Mouse (Mus musculus): ENCODE data around the gene Srpr. TPM values are rescaled to one million over a fixed set of nuclear protein-coding genes. Genes with fewer than 3 reads are reported as not detected.

The Srpr gene
- 10 to 100 TPM; 62.7 to 68.3 TPM for total RNA-seq (2021)

DNA sequence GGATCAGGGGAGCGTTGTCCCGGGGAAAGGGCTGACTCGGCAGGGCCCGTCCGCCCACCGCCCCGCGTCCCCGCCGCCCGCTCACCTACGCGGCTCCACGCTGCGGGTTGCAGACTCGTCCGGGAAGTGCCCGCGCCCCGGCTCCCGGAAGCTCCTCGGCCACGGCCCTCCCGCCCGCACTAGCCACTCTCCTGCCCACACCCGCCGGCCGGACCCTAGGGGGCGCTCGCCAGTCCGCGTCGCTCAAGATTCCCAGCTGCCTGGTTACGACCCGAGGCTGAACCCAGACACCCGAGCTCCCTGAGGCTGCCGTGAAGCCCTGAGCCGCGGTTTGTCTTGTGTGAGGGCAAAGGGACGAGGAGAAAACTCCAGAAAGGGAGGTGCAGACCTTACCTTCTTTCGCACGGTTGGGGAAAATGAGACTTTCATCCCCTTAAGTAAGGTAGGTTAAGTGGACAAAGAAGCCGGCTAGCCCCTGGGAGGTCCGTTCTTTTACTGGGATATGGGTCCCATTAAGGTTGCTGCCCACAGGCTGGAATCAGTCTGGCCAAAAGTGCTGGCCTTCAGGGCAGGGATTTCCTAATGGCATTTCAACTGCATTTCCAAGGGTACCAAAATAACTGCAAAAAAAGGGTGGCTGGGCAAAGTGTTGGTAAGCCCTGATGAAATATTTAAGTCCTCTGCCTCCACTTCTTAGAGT lies at the start of gene Srpr, which contains the start of gene Tirap:
TSS of gene Srpr (plus strand) at position 404 of the 700 bp plus-strand sequence.
TSS of gene Tirap (minus strand) at position 520 of the 700 bp plus-strand sequence.
- DNase-seq, result peak; percentile 80 to 81

DNA sequence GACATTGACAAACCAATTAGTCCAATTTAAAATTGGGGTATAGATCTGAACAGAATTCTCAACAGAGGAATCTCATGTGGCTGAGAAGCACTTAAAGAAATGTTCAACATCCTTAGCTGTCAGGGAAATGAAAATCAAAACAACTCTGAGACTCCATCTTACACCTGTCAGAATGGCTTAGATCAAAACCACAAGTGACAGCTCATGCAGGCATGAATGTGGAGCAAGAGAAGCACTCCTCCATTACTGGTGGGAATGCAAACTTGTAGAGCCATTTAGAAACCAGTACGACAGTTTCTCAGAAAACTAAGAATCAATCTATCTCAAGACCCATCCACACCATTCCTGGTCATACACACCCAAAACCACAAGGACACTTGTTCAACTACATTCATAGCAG lies 47.1 kb upstream of the Srpr start:
- no peak for DNase-seq

- no peak for DNase-seq
Observed at GRCm38 (mm10) chr9:35156002-35156710, 43.8 kb upstream of the Srpr start.

DNA sequence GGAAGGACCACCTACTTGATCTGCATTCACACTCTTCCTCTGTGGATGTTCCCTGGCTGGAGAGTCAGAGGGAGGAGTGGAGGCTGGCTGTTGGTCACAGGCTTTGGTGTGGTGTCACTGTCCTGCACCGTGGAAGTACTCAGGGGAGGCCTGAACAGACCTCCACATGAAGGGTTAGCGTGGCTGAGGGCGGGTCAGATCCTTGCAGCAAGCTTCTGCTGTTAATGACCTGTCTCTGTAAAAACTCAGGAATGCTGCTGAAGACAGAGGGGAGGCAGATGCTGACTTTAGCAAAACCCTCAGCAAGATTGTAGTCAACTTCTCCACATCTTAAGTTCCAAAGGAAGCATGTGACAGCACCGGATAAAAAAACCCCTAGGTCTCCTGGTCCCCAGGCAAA lies 43.1 kb upstream of the Srpr start:
- no peak for DNase-seq

GRCm38 (mm10) chr9:35158477-35158876 lies 41.5 kb upstream of the Srpr start:
- no peak for DNase-seq

DNA sequence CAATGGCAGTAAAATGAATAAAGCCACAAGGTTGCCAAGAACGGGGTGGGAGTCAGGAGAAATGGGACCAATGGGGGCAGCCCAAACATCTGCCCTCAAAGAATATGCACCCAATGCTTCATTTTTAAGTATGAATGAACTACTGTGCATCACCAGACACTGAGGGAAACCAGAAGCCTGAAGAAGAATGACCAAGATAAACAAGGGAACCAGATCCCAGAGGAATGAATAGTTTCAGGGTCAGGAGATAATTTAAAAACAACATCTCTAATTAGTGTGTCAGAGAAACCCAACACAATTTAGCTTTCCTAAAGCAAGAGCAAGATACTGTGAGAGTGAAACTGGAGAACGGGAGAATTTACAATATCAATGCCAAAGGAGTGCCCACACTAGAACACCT lies 39.3 kb upstream of the Srpr start:
- DNase-seq, result no peak

DNA sequence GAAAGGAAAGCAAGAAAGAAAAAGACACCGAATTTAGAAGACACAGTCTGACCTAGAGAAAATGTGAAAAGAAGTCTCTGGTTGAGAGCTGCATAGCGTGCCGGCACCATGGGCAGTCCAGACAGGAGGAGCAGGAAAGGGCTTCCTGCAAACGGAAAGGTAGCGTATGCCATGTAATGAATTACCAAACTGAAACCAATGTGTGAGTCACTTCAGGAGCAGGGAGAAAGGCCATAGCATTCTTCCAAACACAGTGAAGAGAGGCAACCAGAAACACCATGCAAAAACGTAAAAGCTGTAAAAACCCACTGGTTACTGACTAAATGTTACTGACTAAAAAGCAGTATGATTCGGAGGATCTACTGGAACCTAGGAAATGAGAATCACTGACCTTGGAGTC lies 38.3 kb upstream of the Srpr start:
- no peak for DNase-seq

DNA sequence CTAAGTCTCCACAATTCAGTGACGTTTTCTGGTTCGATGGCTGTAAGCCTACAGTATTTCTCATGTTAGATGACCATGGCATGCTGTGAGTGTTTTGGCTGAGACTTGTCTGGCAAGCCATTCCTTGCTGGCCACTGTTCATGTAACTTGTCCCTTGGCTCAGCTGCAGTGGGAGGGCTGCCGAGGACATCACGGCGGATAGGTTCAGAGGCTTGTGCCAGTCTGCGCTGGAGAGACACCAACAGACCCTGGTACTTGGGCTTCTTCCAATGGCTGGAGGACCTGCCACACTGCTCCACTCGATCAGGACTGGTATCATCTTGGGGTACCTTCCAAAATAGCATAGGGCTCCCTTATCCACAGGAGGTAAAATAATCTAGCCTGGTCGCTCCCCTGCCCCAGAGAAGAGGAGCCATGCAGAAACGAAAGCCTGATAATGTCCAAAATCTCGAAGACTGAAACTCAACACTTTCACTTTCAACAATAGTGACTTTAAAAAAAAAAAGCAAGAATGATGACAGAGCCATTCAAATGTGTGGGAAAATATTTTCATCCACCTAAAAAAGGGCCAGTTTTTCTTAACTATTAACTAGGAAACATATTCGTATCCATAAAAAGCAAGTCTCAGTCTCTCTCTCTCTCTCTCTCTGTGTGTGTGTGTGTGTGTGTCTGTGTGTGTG lies 36.8 kb upstream of the Srpr start:
- no peak for DNase-seq

- no peak for DNase-seq
Observed at GRCm38 (mm10) chr9:35164142-35164874, 35.7 kb upstream of the Srpr start.

- no peak for DNase-seq
Observed at GRCm38 (mm10) chr9:35166144-35166797, 33.7 kb upstream of the Srpr start.

DNA sequence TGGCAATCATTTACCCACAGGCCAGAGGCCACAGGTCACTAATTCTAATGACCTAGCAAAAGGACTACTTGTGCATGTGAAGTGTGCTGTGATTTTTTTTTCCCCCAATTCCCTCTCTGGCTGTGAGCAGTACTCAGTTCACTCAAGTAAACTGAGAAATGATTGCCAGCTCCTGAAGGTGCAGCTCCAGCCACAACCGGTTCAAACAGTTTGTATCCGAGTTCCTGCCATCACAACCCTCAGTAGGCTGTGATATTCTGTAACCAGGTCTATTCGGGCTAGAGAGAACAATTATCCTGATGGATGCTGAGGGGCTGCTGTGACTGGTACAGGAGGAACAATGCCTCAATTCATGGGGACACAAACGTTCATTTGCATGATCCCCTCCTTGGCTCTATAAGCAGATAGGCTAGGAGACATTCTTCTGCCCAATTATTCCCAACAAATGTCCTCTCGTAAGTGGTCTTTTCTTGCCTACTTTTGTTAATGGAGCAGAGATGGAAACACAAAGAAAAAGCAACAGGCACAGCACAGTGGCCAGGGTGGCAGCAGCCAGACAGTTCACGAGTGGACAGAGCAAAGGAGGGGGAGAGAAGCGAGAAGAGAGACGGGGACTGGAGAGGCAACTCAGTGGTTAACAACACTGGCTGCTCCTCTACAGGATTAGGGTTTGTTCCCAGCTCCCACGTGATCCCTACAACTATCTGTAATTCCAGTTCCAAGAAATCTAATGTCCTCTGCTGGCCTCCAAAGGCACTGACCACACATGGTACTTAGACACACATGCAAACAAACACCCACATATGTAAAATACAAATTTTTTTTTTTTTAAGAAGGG lies 33.0 kb upstream of the Srpr start:
- no peak for DNase-seq

- no peak for DNase-seq
Observed at GRCm38 (mm10) chr9:35170071-35170470, 29.9 kb upstream of the Srpr start.

GRCm38 (mm10) chr9:35173331-35173730 lies 26.6 kb upstream of the Srpr start:
- DNase-seq, result no peak

DNA sequence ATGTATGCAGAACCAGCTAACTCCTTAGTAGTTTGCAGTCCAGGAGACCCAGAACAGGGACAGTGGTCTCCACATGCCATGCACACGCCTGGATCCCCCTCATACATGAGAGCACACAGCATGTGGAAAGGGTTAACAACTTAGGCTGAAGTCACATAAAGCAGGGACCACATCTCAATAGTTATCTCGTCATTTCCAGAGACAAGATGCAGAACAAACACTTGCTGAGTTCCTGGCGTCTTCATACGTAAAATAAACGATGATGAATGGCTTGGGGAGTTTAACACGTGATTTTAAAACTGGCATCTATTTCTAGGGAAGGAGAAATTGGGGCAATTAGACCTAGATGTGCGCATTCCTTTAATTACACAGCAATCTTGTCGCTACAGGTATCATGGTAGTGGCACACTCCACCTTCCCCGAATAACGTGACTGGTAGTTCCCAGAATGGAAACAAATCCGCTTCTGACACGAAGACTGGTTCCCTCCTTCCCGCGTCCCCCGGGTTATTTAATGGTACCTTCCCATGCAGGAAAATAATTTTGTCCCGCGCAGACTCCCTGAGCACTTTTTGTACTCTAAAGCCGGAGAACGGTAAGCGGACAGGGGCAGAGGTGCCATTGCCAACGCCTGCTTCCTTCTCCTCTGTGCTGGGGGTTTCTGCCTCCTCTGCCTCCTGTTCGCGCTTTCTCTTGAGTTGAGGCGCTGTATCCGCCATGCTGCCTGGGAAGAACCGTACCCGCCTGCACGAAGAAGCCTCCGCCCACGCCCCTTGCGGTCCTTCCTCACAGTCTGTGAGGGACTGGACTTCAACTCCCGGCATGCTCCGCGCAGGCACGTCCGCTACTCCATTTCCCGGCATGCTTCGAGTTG lies 24.5 kb upstream of the Srpr start, which contains the start of gene Dcps:
TSS of gene Dcps (minus strand) at position 811 of the 873 bp plus-strand sequence.
- peak; percentile 96 to 97 for DNase-seq

- DNase-seq, result no peak
Observed at GRCm38 (mm10) chr9:35176124-35176659, 23.8 kb upstream of the Srpr start.

GRCm38 (mm10) chr9:35182832-35183231 lies 17.1 kb upstream of the Srpr start:
- no peak for DNase-seq

- DNase-seq, result no peak
Observed at GRCm38 (mm10) chr9:35183359-35183758, 16.6 kb upstream of the Srpr start.

- no peak for DNase-seq
Observed at GRCm38 (mm10) chr9:35186430-35186829, 13.5 kb upstream of the Srpr start.

- DNase-seq, result no peak
Observed at GRCm38 (mm10) chr9:35187351-35187903, 12.5 kb upstream of the Srpr start.
